Mouse (Mus musculus): ENCODE measurements at regions not wholly inside any gene's neighbourhood (a gene's known extent, or its start where the extent isn't known, plus 50 kb on each side); places are given as distances from the start of the nearest gene placed in this dataset.

GRCm38 (mm10) chr1:57525965-57526364 lies 119.1 kb upstream of the Tyw5 start:
- Histone ChIP-seq H3K9me3 (replicated peaks; ENCODE audit: low read length) (no peaks in the 10 kb centered on the region), H3K4me2 (ENCODE audit: insufficient read depth, low read depth, poor library complexity, severe bottlenecking) (no peak overlapping the region), H3K9ac (ENCODE audit: insufficient read depth, low read depth) (no peak overlapping the region), H3K4me3 (replicated peaks in 1 of 3; ENCODE audit: low read depth in 2 of 3, low read length in 2 of 3, poor library complexity in 1 of 3) (no peak overlapping the region), H3K79me2 (replicated peaks; ENCODE audit: control insufficient read depth, extremely low read depth, insufficient read depth, poor library complexity, severe bottlenecking) (no peaks in the 10 kb centered on the region), H3K4me1 (ENCODE audit: control insufficient read depth in 1 of 2, insufficient read depth in 2 of 2) (no peaks in the 10 kb centered on the region), H3K27ac (ENCODE audit: insufficient read depth, low read depth) (no peak overlapping the region), H3K36me3 (replicated peaks in 1 of 2; ENCODE audit: control insufficient read depth in 1 of 2, insufficient read depth in 1 of 2, low read length in 1 of 2) (no peaks in the 10 kb centered on the region), H3K27me3 (replicated peaks) (no peaks in the 10 kb centered on the region)
- TF ChIP-seq POLR2A (IDR thresholded peaks at IDR 0.05; ENCODE audit: low read depth, low read length), result no peak
- TF ChIP-seq USF2 (conservative IDR thresholded peaks at IDR 0.05; ENCODE audit: low read depth, low read length), result no peak
- no peak for TF ChIP-seq NELFE (IDR thresholded peaks at IDR 0.05; ENCODE audit: low read depth, low read length)
- no peak for TF ChIP-seq ELF1 (IDR thresholded peaks at IDR 0.05; ENCODE audit: low read depth, low read length)
- TF ChIP-seq JUN (IDR thresholded peaks at IDR 0.05; ENCODE audit: insufficient read depth, low read depth, low read length), result no peak
- TF ChIP-seq RAD21 (IDR thresholded peaks at IDR 0.05; ENCODE audit: low read depth, low read length), result no peak
- no peak for TF ChIP-seq USF1 (IDR thresholded peaks at IDR 0.05; ENCODE audit: low read depth, low read length)
- no peak for TF ChIP-seq TBP (conservative IDR thresholded peaks at IDR 0.05; ENCODE audit: low read depth, low read length)
- TF ChIP-seq TCF12 (IDR thresholded peaks at IDR 0.05; ENCODE audit: low read depth, low read length), result no peak
- no peak for TF ChIP-seq SMC3 (IDR thresholded peaks at IDR 0.05; ENCODE audit: low read depth, low read length)
- DNase-seq (ENCODE audit: extremely low read depth), result no peak
- in situ Hi-C loops (cut with MboI; ENCODE audit: low pct_ligation_motif_present, low pct_unique_long_range_greater_than_20kb, low sequenced_read_pairs), result no loop called here
- dilution Hi-C loops (cut with MboI; ENCODE audit: extremely low pct_ligation_motif_present, extremely low pct_unique_long_range_greater_than_20kb, low sequenced_read_pairs), result no loop called here

- no peak overlapping the region for H3K4me3 ChIP-seq (replicated peaks in 1 of 3; ENCODE audit: low read depth in 2 of 3, low read length in 2 of 3, poor library complexity in 1 of 3)
- H3K9me3 ChIP-seq (replicated peaks; ENCODE audit: low read length), result no peaks in the 10 kb centered on the region
- dilution Hi-C loops (cut with MboI; ENCODE audit: extremely low pct_ligation_motif_present, extremely low pct_unique_long_range_greater_than_20kb, low sequenced_read_pairs) (no loop called here), in situ Hi-C loops (cut with MboI; ENCODE audit: low pct_ligation_motif_present, low pct_unique_long_range_greater_than_20kb, low sequenced_read_pairs) (no loop called here)
- no peak overlapping the region for H3K9ac ChIP-seq (ENCODE audit: insufficient read depth, low read depth)
- H3K27ac ChIP-seq (ENCODE audit: insufficient read depth, low read depth), result no peak overlapping the region
- no peaks in the 10 kb centered on the region for H3K27me3 ChIP-seq (replicated peaks)
- TF ChIP-seq POLR2A (IDR thresholded peaks at IDR 0.05; ENCODE audit: low read depth, low read length) (no peak), POLR2AphosphoS2 (IDR thresholded peaks at IDR 0.05; ENCODE audit: low read depth, low read length) (no peak), CTCF (conservative IDR thresholded peaks at IDR 0.05 in 1 of 2, IDR thresholded peaks at IDR 0.05 in 1 of 2; ENCODE audit: low read depth in 2 of 2, low read length in 2 of 2) (no peak), MAFK (IDR thresholded peaks at IDR 0.05; ENCODE audit: insufficient replicate concordance, low read length) (no peak), JUN (IDR thresholded peaks at IDR 0.05; ENCODE audit: insufficient read depth, low read depth, low read length) (no peak), UBTF (IDR thresholded peaks at IDR 0.05; ENCODE audit: low read depth, low read length) (no peak), MEF2A (IDR thresholded peaks at IDR 0.05; ENCODE audit: borderline replicate concordance, low read depth, low read length) (no peak)
- no peak for DNase-seq (ENCODE audit: extremely low read depth)
- H3K36me3 ChIP-seq (replicated peaks in 1 of 2; ENCODE audit: control insufficient read depth in 1 of 2, insufficient read depth in 1 of 2, low read length in 1 of 2), result no peaks in the 10 kb centered on the region
- H3K79me2 ChIP-seq (replicated peaks; ENCODE audit: control insufficient read depth, extremely low read depth, insufficient read depth, poor library complexity, severe bottlenecking), result no peaks in the 10 kb centered on the region
- no peaks in the 10 kb centered on the region for H3K4me1 ChIP-seq (ENCODE audit: control insufficient read depth in 1 of 2, insufficient read depth in 2 of 2)
- H3K4me2 ChIP-seq (ENCODE audit: insufficient read depth, low read depth, poor library complexity, severe bottlenecking), result no peak overlapping the region
Measured at GRCm38 (mm10) chr1:57528703-57529102, 121.8 kb upstream of the Tyw5 start.

GRCm38 (mm10) chr1:57529320-57529719 lies 122.4 kb upstream of the Tyw5 start:
- no peaks in the 10 kb centered on the region for H3K27me3 ChIP-seq (replicated peaks)
- in situ Hi-C loops (cut with MboI; ENCODE audit: low pct_ligation_motif_present, low pct_unique_long_range_greater_than_20kb, low sequenced_read_pairs), result no loop called here
- no peaks in the 10 kb centered on the region for H3K79me2 ChIP-seq (replicated peaks; ENCODE audit: control insufficient read depth, extremely low read depth, insufficient read depth, poor library complexity, severe bottlenecking)

More at GRCm38 (mm10) chr1:57529320-57529719, 122.4 kb upstream of the Tyw5 start:
- no peaks in the 10 kb centered on the region for H3K36me3 ChIP-seq (replicated peaks in 1 of 2; ENCODE audit: control insufficient read depth in 1 of 2, insufficient read depth in 1 of 2, low read length in 1 of 2)
- TF ChIP-seq NRF1 (IDR thresholded peaks at IDR 0.05; ENCODE audit: low read depth, low read length) (no peak), USF2 (conservative IDR thresholded peaks at IDR 0.05; ENCODE audit: low read depth, low read length) (no peak), MAX (IDR thresholded peaks at IDR 0.05; ENCODE audit: low read length) (no peak), MAFK (IDR thresholded peaks at IDR 0.05; ENCODE audit: insufficient replicate concordance, low read length) (no peak), CTCF (conservative IDR thresholded peaks at IDR 0.05 in 1 of 2, IDR thresholded peaks at IDR 0.05 in 1 of 2; ENCODE audit: low read depth in 2 of 2, low read length in 2 of 2) (no peak), PAX5 (IDR thresholded peaks at IDR 0.05; ENCODE audit: low read length) (no peak), ZC3H11A (IDR thresholded peaks at IDR 0.05; ENCODE audit: low read depth, low read length) (no peak), ZMIZ1 (IDR thresholded peaks at IDR 0.05; ENCODE audit: low read depth, low read length) (no peak), UBTF (IDR thresholded peaks at IDR 0.05; ENCODE audit: low read depth, low read length) (no peak), E2F4 (IDR thresholded peaks at IDR 0.05; ENCODE audit: insufficient replicate concordance, low read depth, low read length) (no peak), ETS1 (conservative IDR thresholded peaks at IDR 0.05; ENCODE audit: low read depth, low read length) (no peak), IRF4 (IDR thresholded peaks at IDR 0.05; ENCODE audit: low read depth, low read length) (no peak), CHD1 (IDR thresholded peaks at IDR 0.05; ENCODE audit: low read depth, low read length) (no peak), ZKSCAN1 (IDR thresholded peaks at IDR 0.05; ENCODE audit: borderline replicate concordance, low read depth, low read length) (no peak), GABPA (IDR thresholded peaks at IDR 0.05; ENCODE audit: insufficient replicate concordance, low read depth, low read length) (no peak), MAZ (IDR thresholded peaks at IDR 0.05; ENCODE audit: low read depth, low read length) (no peak)
- no peak overlapping the region for H3K4me3 ChIP-seq (replicated peaks in 1 of 3; ENCODE audit: low read depth in 2 of 3, low read length in 2 of 3, poor library complexity in 1 of 3)
- H3K27ac ChIP-seq (ENCODE audit: insufficient read depth, low read depth), result no peak overlapping the region
- H3K9ac ChIP-seq (ENCODE audit: insufficient read depth, low read depth), result no peak overlapping the region
- no peaks in the 10 kb centered on the region for H3K9me3 ChIP-seq (replicated peaks; ENCODE audit: low read length)
- DNase-seq (ENCODE audit: extremely low read depth), result no peak
- dilution Hi-C loops (cut with MboI; ENCODE audit: extremely low pct_ligation_motif_present, extremely low pct_unique_long_range_greater_than_20kb, low sequenced_read_pairs), result no loop called here
- no peak overlapping the region for H3K4me2 ChIP-seq (ENCODE audit: insufficient read depth, low read depth, poor library complexity, severe bottlenecking)
- H3K4me1 ChIP-seq (ENCODE audit: control insufficient read depth in 1 of 2, insufficient read depth in 2 of 2), result no peaks in the 10 kb centered on the region

Data from CH12.LX (cell line).